Mouse (Mus musculus) small intestine, adult 2 months (tissue): ENCODE measurements around the gene Cyb561. TPM values are rescaled to one million over a fixed set of nuclear protein-coding genes. Genes with fewer than 3 reads are reported as not detected.

Experiments used
- H3K27ac ChIP-seq: fragments of 200-500 bp; 2 replicates; pipeline ENCODE4 v1.5.1; 2012; ENCODE audit warnings: low read depth, low read length, control low read depth, inconsistent platforms; ENCODE audit not compliant: insufficient read depth
- H3K27me3 ChIP-seq: fragments of 200-500 bp; 2 replicates; pipeline ENCODE4 v1.6.1; 2012; ENCODE audit warnings: mild to moderate bottlenecking, moderate library complexity, low read length, inconsistent platforms; ENCODE audit not compliant: control insufficient read depth, insufficient read depth
- H3K36me3 ChIP-seq: fragments of 200-500 bp; 2 replicates; pipeline ENCODE4 v1.6.1; 2012; ENCODE audit warnings: mild to moderate bottlenecking, low read length, control low read depth, inconsistent platforms; ENCODE audit not compliant: control insufficient read depth, insufficient read depth
- H3K4me1 ChIP-seq: fragments of 200-500 bp; 2 replicates; pipeline ENCODE4 v1.6.1; 2012; ENCODE audit warnings: low read length, inconsistent platforms, mixed read lengths; ENCODE audit not compliant: control insufficient read depth, insufficient read depth, insufficient read length
- H3K4me3 ChIP-seq: fragments of 200-500 bp; 2 replicates; pipeline ENCODE4 v1.5.1; 2012; ENCODE audit warnings: low read depth, mild to moderate bottlenecking, control low read depth, inconsistent platforms, low read length, moderate library complexity
- CTCF ChIP-seq: fragments of 200-500 bp; IDR thresholded peaks from 2 replicates; pipeline ENCODE4 v1.5.1; 2012; ENCODE audit warnings: low read depth, mild to moderate bottlenecking, control low read depth, inconsistent platforms, low read length, moderate library complexity, mixed read lengths; ENCODE audit not compliant: insufficient replicate concordance, insufficient read length; ENCODE audit errors: extremely low read depth
- POLR2A ChIP-seq: fragments of 200-500 bp; IDR thresholded peaks from 2 replicates; pipeline ENCODE4 v1.6.1; 2012; ENCODE audit warnings: low read depth, mild to moderate bottlenecking, control low read depth, inconsistent platforms, low read length, moderate library complexity
- WGBS: fragments of 180-500 bp; shearing (Covaris S2); methylation state at CpG from one replicate; pipeline ENCODE4 v1.1.7; 2018; 5-methylcytosine and 5-hydroxymethylcytosine counted together
- polyA plus RNA-seq: library from polyadenylated mRNA; depleted of rRNA; stranded (reverse); fragments of >200 nt; gene quantifications from 2 replicates; pipeline ENCODE4 v1.2.3, GENCODE M21; 2012; rRNA removed

Gene Cyb561
- polyA plus RNA-seq, 1 experiment, result 56.3 TPM

DNA sequence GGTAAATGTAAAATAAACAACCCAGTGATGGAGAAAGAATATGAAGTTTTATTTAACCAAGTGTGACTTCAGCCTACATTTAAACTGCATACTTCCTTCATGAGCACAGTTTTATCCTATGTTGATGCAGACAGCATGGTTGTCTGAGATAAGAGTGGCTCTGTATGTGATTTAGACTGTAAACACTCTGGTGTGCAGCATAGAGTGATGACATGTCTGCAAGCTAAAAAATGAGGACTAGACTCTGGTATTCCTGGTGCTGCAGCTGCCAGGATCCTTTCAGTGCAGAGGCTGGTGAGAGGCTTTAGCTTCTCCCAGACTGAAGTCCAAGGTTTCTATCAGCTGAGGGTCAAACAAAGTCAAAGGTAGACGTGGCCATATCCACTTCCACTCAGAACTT lies 65.9 kb downstream of the Cyb561 start:
- WGBS, result 59% methylated on average over 1 of the region's 1 CpGs
- TF ChIP-seq POLR2A (no peak), CTCF (no peak)
- Histone ChIP-seq H3K27ac (no peak overlapping the region), H3K4me1 (no peaks in the 10 kb centered on the region), H3K27me3 (no peaks in the 10 kb centered on the region), H3K4me3 (no peak overlapping the region), H3K36me3 (no peaks in the 10 kb centered on the region)

DNA sequence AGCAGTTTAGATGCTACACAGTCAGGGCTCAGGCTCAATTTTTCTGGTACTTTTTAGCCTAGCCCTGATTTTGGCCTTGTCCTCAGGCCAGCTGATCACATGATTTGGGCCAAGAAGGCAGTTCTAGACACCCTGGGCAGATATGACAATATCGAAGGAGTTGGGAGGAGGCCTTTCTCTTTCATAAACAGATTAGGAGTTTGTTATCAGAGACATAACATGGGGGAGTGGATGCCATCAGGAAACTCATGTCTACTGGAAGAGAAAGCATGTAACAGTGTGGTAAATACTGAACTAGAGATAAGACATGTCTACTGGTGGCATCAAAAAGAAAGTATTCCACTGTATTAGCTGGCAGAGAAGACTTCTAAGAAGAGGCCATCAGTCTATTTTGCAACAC lies 67.6 kb downstream of the Cyb561 start:
- Histone ChIP-seq H3K27ac (no peak overlapping the region), H3K4me1 (no peaks in the 10 kb centered on the region), H3K27me3 (no peaks in the 10 kb centered on the region), H3K4me3 (no peak overlapping the region), H3K36me3 (no peaks in the 10 kb centered on the region)
- TF ChIP-seq POLR2A, result no peak
- WGBS, result 55% methylated on average over 1 of the region's 1 CpGs

Other genes with a start within 250 kb of the Cyb561 start
- 176 and 892 TPM in 2 replicates for gene Ace, start 14.6 kb upstream of the Cyb561 start, polyA plus RNA-seq
- gene Ace3, start 41.3 kb upstream of the Cyb561 start, polyA plus RNA-seq, result not detected in 2 replicates
- gene Kcnh6, start 54.8 kb upstream of the Cyb561 start, polyA plus RNA-seq, result 0.88 and 2.6 TPM in 2 replicates
- gene Dcaf7, start 83.5 kb upstream of the Cyb561 start, polyA plus RNA-seq, result 18.7 and 30.9 TPM in 2 replicates
- gene Taco1, start 112.7 kb upstream of the Cyb561 start, polyA plus RNA-seq, result 8.3 TPM in 2 replicates
- 10.0 and 15.1 TPM in 2 replicates for gene Map3k3, start 131.3 kb upstream of the Cyb561 start, polyA plus RNA-seq
- gene Gm10840, start 207.5 kb upstream of the Cyb561 start, polyA plus RNA-seq, result not detected in 2 replicates
- gene Limd2, start 207.5 kb upstream of the Cyb561 start, polyA plus RNA-seq, result 11.8 and 21.7 TPM in 2 replicates
- gene Strada, start 248.8 kb upstream of the Cyb561 start, polyA plus RNA-seq, result 4.4 and 7.4 TPM in 2 replicates